Mouse (Mus musculus) ZHBTc4 (cell line): ENCODE data around the gene Apbb2.

Experiments
- DNase-seq: peaks from one replicate; pipeline ENCODE4 v3.0.0-alpha.2; 2011; ENCODE audit warnings: low read depth, low spot score

Gene Apbb2

DNA sequence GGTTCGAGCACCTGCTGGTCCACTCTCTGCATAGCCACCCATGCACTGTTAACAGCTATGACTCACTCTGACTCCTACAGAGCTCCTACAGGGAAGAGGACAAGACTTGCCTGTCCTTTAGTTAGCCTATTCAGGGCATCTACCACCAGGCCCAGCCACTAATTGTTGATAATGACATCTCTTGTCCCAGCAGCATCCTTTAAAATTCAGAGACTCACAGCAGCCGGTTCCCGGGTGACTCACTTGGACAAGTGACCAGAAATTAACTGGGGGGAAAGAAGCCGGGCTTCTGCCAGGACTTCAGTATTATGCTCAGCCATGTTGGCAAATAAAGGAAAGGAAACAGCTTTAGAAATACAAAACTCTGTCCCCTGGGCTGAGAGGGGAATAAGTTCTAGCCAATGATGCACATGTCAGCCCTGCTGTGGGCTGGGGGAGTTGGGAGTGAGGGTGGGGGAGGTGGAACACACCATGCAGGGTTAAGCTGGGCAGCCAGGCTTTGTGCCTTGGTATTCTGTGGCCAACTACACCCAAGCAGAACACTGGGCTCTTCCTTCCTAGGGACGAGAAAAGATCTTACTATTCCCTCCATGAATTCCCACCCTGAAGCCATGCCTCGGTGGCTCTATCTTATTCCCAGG, 233.7 kb downstream of the Apbb2 start:
- DNase-seq: no peak

DNA sequence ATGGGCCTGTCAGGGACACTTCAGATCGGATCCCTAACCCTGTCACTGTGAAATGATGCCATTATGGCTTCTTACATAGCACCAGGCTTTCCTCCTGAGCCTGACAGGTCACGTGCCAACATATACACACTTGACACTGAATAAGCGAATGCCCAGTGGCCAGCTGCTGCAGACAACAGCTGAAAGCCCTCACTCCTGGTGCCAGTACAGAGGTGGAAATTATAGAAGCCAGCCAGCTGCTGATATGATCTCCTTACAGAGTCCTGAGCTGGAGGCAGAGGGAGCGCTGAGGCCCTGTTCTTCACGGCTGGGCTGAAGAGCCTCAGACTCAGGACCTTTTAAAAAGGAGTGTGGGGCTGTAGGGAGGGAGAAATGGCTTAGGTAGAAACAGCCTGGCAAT, 234.5 kb downstream of the Apbb2 start:
- no peak for DNase-seq

DNA sequence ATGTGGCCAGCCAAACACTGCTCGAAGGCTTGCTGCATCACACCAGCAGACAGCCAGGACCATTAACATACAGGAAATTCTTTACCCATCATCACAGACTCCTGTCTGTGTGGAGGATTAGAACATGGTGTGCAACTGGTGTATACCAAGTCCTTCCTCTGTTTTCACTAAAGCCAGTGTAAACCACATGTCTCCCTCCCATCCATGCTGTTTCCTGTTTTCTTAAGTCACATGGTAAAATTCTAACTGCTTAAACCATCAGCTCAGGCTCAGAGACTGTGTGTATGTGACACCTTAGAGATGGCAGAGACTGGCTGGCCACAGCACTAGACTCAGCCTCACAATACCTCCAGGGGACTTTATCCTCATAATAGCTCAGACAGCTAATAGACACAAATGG, 236.5 kb downstream of the Apbb2 start:
- DNase-seq: no peak

DNA sequence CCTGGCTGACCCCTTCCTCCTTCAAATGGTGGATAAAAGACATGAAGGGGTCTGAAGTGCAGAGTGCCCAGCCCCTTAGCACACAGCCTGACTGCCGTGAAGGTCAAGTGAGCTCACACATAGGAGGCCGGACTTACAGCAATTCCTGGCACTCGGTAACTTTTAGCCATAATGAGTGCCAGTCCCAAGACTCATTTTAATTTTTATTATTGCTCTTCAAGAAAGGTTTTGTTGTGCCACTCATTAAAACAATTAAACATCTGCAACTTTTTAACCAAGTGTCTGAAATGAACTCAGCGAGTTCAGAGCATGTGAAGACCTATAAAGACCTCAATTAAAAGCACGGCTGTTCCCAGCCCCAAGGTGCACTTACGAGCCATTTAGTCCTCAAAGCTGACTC, 239.6 kb downstream of the Apbb2 start:
- DNase-seq: no peak

DNA sequence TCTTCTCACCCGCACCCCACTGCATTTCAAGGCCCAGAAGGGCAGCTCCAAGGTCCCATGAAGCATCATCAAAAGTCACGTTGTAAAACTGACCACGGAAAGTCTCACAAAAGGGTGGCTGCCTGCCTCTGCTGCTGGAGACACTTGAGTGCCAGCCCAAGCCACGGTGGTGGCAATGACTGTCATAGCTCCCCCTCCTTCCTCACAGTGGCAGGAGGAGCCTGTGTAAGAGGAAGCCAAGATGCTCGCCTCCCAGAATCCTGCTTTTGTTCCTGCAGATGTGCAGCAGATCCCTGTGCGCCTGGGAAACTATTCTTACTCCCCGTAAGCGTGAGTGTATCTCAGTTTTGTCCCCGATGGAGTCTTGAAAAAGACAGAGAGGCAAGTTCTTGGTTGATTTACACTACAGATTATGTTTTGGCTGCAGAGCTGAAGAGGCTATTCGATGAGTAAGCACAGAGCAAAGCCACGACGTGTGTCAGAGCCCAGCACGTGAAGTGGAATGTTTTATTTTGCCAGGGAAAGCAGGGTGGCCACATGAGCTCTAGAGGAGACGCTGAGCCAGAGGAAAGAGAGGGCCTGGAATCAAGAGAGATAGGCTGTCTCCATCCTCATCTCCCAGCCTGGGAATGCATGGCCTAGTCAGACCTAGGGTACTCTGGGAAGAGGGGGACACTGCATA, 241.9 kb downstream of the Apbb2 start:
- no peak for DNase-seq

DNA sequence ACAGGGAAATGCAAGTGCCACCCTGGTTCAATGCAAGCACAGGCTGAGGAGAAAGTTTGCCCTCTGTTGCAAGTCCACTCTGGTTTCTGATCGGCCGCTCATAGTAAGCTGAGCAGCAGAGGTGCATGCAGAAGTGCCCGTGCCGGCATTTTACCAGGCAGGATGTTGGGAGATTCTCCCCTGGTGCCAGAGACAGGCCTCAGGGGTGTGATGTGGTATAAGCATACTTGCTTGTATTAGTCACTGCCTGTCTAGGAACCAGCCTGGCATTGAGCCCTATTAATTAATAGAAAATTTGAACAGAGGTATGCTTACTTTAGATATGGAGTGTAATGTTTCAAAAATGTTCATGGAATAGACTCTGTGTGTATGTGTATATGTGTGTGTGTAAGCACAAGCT, 244.2 kb downstream of the Apbb2 start:
- DNase-seq: no peak

DNA sequence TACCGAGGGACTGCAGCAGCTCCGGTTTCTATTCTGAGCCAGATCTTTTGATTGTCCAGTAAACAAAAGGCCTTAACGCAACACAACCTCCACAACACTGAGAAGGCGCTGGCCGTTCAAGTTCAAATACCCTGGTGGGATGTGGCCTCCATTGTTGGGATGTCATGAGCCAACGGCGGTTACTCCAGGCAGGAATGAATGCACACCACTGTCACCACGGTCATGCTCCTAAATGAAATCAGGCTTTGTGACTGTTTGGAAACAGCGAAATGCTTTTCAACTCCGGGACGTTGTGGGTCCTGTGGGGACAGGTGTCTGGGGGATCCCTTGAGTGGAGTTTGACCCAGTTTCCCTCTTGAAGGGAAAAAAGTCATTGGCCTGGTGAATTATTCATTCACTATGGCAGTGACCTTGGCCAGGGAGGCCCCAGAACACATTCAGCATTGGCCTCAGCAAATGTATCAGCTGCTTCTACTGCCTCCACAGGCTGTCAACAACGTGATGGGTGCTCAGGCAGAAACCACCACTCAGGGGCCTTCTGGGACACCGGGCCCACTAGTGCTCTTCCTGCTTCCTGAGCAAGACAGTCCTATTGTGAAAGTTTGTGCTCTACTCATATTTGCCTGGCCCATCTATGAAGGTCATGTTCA, 244.9 kb downstream of the Apbb2 start:
- DNase-seq: peak; percentile 57

DNA sequence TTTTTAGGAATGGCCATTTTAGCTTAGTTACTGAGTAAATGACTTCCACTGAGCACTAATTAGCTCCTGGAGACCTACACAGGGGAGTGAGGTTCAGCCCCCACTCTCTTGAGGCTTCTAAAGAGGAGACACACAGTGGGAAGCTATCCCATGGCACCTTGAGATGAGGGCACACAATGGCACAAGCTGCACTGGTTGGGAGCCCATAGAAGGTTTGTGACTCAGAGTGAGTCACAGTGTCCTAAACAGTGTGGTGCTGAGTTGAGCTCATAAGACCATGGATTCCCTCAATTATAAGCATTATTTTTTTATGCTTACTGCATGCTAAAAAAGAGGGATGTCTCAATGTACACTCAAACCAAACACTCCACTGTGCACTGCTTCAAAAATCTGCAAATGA, 247.5 kb downstream of the Apbb2 start:
- DNase-seq: no peak

DNA sequence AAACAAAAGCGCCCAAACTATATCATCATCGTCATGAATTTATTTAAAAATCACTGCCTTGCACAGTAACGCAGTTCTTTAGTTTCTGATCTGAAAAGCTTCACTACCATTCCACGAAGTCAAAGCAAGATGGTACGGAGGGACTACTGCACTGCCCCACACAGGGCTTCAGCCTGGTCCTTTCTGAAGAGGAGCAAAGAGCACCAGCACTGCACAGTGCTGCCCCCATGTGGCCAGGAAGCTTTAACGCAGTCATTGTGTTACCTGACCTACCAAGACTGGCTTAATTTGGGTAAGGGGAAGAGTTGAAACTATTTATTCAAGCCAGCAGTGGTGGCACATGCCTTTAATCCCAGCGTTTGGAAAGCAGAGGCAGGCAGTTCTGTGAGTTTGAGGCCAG, 249.6 kb downstream of the Apbb2 start:
- DNase-seq: peak; percentile 85

DNA sequence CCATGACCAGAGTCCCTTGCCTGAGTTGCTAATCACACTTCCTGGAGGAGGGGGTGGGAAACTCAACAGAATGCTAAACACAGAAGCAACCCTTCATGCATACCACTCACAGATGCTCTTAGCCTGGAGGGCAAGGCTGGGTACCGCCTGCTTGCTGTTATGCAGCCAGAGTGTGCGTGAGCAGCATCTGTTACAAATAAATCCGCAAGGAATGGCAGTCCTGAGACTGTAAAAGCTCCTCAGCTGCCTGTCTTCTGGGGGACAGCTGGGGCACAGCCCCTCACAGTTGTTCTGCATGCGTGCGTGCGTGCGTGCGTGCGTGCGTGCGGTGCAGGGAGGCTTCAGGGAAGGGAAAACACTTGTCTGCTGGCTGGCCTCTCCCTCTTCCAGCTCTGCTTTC, 250.9 kb downstream of the Apbb2 start:
- DNase-seq: peak; percentile 43

DNA sequence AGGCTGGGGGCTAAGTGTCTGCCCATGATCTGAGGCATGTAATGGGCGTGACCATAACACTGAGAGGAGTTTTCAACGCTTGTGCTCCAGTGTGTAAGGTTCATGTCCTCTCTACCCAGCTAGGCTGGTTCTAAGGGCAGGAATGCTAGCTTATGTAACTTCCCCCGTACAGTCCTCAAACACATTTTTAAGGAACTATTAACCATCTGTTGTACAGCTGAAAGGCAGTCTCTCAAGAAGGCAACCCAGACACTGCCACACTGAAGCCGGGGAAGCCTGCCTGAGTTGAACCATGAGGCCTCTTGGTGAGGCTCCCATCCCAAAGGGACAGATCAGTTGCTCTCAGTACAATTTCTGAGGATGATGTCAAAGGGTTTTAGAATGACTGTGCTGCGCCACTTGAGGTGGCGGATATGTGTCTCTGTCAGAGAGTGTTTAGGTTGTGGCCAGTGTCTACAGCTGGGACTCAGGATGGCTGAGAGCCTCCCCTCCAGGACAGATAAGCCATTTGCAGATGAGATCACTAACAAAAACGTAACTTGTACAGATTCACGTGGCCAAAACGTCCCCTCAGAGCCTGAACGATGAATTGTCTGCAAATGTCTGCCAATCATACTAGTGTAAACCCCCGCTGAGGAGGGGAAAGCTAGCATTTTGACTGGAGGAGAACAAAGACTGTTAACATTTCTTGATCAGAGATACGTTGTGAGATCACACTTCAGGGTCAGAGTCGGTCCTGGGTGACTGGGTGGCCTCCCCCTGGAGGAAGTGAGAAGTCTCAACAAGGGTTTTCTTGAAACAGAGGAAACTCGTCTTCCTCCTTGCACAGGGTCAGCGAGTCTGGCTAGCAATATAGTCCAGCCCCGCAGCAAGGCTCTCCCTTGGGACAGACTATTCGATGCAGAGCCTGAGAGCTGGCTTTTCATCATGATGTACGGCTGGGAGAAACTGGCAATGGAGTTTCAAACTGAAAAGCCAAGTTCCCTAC, 255.0 kb downstream of the Apbb2 start:
- no peak for DNase-seq

DNA sequence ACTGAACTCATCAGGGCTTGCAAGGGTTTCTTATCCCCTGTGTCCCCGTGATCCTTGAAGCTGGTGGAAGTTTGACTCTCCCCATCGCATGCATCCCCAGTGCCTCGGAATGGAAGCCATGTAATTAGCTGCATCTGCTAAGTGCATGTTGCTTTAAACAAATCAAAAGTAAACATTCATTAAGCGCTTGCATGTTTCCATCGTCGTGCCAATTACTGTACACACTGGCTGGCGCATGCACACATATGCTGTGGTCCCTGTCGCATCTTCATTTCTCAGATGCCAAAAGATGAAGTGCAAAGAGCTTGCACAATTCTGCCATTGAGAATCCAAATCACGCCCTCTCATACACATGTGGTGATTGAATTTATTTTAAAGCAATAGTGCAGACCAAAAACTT, 257.8 kb downstream of the Apbb2 start:
- DNase-seq: no peak

DNA sequence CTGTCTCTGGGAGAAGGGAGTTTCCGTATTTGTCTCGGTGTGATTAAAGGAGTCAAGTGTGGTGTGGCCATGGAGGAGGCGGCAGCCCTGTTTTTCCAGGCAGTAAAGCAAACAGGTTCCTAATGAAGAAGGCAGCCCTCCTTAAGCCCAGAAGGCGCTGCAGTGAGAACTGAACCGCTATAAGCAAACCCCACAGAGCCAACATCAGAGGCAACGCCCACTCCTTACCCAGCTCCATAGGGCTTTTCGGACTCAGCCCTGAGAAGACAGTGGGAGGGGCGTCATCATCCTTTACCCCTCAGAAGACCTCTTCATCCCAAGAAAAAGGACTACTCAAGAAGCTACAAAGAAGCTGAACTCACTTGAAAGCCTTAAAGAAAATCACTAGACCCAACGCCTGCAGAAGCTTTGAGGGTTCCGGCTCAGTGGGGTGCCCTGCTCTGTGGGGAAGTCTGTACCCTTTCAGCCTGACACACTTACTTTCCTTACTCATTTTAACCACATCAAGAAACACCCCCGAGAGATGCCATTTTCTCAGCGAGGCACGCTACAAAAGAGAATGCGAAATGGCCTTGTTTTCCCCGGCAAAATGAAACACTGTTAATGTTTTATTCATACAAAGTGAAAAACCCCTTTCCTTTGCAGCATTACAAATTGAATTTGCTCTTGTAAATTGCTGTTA, 258.7 kb downstream of the Apbb2 start:
- DNase-seq: no peak

DNA sequence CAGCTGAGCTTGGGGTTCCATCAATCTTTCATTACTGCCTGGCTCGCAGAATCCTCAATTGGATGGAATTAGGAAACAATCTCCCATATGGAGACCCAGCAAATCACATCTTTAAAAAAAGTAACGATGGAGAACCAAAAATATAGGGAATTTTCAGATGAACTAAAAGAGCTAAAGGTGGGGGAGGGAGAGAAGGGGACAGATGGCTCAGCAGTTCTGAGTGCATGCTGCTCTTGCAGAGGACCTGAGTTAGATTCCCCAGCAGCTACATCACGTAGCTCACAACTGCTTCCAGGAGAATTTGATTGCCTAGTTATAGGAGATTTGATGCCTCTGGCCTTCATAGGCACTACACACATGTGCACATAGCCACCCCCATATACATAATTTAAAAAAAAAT, 263.4 kb downstream of the Apbb2 start:
- no peak for DNase-seq

DNA sequence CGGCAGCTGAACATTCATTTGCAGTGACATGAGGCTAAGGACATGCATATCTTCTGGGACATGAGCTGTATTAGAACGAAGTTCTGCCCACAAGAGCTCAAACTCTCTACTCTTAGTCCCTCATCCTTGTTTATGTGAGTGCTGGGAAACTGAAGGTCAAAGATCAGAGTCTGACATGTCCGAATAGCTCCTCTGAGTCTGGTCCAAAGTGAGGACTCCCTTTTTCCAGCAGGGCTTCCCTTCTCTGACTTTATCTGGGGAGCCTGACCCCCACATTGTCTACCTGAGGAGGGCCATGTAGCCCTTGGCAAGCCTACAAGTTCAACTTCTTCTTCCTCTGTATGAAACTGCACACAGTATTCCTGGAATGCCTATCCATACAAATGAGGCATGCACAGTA, 264.7 kb downstream of the Apbb2 start:
- DNase-seq: no peak

DNA sequence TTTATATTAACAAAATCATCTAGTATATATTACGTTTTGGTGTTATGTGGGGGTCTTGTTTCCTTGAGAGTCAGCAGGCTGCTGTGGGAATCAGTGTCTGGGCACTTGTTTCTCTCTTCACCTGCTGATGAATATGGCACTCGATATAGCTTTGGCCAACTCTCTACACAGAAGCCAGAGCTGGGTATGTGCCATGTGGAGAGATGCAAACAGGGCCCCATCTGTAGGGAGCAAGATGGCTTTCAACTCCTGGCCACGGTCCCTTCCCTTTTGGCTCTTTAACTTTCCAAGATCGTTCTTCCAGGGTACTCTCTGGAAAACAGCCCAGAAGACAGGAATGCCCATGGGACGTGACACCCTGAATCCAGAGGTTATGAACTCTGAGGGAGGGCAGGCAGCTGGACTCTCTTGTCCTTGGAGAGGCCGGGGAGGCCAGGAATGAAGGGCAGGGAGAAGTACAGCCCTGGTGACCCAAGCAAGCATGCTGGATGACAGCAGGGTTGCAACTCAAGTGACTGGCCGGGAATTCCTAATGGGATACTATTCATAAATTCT, 266.7 kb downstream of the Apbb2 start:
- DNase-seq: no peak

DNA sequence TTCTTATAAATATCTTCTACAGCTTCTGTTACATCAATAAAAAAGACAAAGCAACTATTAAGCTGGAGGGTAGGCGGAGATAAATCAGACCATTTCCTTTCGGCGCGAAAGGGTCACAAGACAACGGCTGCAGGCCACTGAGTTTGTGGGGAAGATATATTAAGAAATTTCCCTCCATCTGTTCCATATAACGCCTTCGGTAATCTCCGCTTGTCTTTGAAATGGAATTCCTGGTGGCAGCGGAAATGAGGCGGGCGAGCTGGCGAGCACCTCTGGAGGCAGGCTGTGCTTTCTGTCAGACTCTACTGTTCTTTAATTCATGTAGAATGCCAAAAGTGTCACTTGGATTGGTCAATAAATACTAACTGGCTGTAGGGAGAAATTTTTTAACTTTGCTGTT, 267.5 kb downstream of the Apbb2 start:
- no peak for DNase-seq

DNA sequence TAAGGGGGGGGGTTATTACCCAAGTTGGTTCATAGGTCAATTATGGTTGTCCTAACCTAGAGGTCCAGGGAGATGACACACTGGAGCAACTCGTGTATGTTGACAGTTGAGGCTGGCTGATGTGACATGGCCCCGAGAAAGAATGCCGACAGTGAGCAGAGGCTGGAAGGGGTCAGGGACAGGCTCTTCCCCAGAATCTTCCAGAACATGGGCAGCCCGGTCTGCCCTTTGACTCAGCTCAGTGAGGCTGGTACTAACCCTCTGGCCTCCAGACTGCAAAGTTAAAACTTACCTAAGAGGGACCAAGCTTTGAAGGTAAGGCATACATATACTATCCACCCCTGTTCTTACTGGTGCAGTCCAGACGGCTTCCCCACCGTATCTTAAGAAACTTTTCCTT, 268.0 kb downstream of the Apbb2 start:
- no peak for DNase-seq

DNA sequence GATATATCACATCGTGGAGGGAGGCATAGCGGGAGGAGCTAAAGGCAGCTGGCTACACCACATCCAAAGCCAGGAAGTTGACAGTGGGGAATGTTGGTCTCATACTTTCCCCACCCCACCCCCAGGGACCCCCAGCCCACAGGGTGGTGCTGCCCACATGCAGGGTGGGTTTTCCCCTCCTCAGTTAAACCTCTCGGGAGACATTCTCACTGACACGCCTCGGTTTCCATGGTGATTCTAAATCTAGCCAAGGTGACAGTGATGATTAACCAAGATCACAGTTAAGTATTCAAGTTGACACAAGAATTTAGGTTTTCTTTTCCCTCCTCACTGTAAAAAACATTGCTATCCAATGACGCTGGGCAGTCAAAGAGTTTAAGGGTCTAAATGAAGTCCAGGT, 270.2 kb downstream of the Apbb2 start:
- DNase-seq: no peak

DNA sequence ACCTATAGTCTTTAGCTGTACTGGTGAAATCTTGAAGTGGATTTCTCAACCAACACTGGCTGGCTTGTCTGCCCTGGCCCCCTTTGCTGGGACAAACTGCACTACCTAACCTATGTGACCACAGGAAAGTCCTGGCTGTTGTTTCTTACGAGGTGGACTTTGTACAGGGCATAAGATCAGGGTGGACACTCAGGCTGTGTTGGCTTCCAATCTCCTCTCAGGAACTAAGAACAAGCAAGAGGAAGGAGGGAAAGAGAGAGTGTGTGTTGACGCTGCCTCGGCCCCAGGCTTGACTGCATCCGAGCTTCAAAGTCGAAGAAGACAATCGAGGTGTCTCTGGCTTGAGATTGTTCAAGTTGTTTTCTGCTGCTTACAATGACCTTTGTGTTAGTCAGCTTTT, 271.8 kb downstream of the Apbb2 start:
- no peak for DNase-seq

DNA sequence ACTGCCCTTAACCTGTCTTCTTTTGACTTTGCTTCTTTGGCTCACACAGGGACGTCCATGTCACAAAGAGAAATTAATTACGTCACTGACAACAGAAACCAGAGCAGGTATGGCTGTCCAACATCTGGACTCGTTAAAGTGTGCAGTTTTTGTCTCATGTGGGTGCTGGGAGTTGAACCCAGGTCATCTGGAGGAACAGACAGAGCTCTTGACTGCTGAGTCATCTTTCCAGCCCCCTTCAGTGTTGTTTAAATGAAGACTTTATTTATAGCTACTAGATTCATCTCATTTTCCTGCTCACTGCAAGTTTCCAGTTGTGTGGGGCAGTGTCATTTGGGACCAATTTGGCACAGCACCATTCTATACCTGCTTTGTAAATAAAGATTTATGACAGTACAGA, 273.4 kb downstream of the Apbb2 start:
- peak; percentile 58 for DNase-seq
